Mouse (Mus musculus): ENCODE data around the gene Abl2. TPM values are rescaled to one million over a fixed set of nuclear protein-coding genes. Genes with fewer than 3 reads are reported as not detected.
"Not testable (repeated sequence)": the region's sequence is repeated elsewhere in the genome, so short reads cannot be mapped to it uniquely, and the experiment has no call there.

Gene Abl2
- polyA plus RNA-seq, 1 experiment from 2014 or later, result 6.6 TPM

GRCm38 (mm10) chr1:156644061-156644460 is 85.5 kb downstream of the Abl2 start:
- Histone ChIP-seq H3K4me1 (peaks cover 18% of the 10 kb centered on the region), H3K9me3 (no peaks in the 10 kb centered on the region), H3K4me2 (no peak overlapping the region), H3K27ac (no peak overlapping the region), H3K27me3 (no peaks in the 10 kb centered on the region), H3K36me3 (replicated peaks) (peaks cover 40% of the 10 kb centered on the region), H3K9ac (no peak overlapping the region), H3K4me3 (replicated peaks) (no peak overlapping the region)
- no peak for ATAC-seq (ENCODE audit: low FRiP score)
- 39% methylated on average over 10 of the region's 10 CpGs for WGBS

- peaks cover 18% of the 10 kb centered on the region for H3K4me1 ChIP-seq
- H3K9ac ChIP-seq, result no peak overlapping the region
- peaks cover 34% of the 10 kb centered on the region for H3K36me3 ChIP-seq (replicated peaks)
- no peak for ATAC-seq (ENCODE audit: low FRiP score)
- H3K4me3 ChIP-seq (replicated peaks), result no peak overlapping the region
- H3K4me2 ChIP-seq, result no peak overlapping the region
- H3K27ac ChIP-seq, result no peak overlapping the region
- 73% methylated on average over 13 of the region's 13 CpGs for WGBS
- H3K27me3 ChIP-seq, result no peaks in the 10 kb centered on the region
- no peaks in the 10 kb centered on the region for H3K9me3 ChIP-seq
Measured at GRCm38 (mm10) chr1:156644780-156645523, 86.4 kb downstream of the Abl2 start.

DNA sequence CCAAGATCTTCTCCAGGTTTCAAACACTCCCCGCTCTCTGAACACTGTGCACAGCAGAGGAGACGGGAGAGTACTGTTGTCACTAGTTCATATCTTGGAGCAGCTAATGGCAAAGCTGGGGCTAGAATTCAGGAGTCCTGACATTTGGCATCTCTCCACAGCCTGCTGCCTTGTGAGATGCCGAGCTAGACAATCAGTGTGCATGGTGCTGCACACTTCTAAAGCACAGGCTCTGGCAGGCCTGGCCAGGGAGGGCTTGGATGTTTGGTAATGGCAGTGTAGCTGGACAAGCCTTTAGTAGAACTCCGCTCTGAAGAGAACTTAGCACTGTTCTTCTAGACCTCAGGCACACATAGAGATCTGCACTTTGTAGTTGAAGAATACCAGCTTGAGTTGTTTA is 87.4 kb downstream of the Abl2 start:
- no peaks in the 10 kb centered on the region for H3K9me3 ChIP-seq
- H3K27ac ChIP-seq, result no peak overlapping the region
- H3K4me1 ChIP-seq, result peaks cover 18% of the 10 kb centered on the region
- 84% methylated on average over 4 of the region's 4 CpGs for WGBS
- peaks cover 23% of the 10 kb centered on the region for H3K36me3 ChIP-seq (replicated peaks)
- no peak overlapping the region for H3K9ac ChIP-seq
- H3K4me3 ChIP-seq (replicated peaks), result no peak overlapping the region
- no peaks in the 10 kb centered on the region for H3K27me3 ChIP-seq
- ATAC-seq (ENCODE audit: low FRiP score), result no peak
- H3K4me2 ChIP-seq, result no peak overlapping the region

DNA sequence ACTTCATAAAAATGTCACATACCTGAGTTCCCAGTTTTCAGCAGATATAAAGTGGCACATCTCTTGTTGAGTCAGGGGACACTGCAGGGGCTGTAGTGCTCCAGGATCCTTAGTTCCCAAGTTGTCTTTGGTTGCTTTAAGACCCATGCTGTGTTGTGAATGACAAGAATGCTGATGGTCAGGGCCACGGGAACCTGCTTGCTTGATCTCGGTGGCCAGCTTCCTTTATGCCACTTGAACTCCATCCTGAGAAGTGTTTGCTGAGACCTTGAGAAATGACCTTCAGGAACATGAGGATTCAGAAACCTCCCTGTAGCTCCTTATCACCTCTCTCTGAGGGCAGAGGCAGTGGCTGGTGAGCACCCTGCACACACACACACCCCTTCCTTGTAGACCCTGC is 90.1 kb downstream of the Abl2 start:
- no peak overlapping the region for H3K27ac ChIP-seq

GRCm38 (mm10) chr1:156650631-156651030 is 92.0 kb downstream of the Abl2 start:
- H3K27me3 ChIP-seq, result no peaks in the 10 kb centered on the region
- no peak overlapping the region for H3K4me2 ChIP-seq
- H3K4me1 ChIP-seq, result no peaks in the 10 kb centered on the region
- 84% methylated on average over 9 of the region's 9 CpGs for WGBS
- no peak overlapping the region for H3K4me3 ChIP-seq (replicated peaks)
- no peaks in the 10 kb centered on the region; the same call in 1 of the 2 replicates for H3K36me3 ChIP-seq (replicated peaks)
- H3K27ac ChIP-seq, result no peak overlapping the region
- ATAC-seq (ENCODE audit: low FRiP score), result no peak
- H3K9me3 ChIP-seq, result no peaks in the 10 kb centered on the region
- H3K9ac ChIP-seq, result no peak overlapping the region

More for the DNA sequence above, 90.1 kb downstream of the Abl2 start:
- WGBS, result 65% methylated on average over 2 of the region's 2 CpGs
- Histone ChIP-seq H3K9ac (no peak overlapping the region), H3K27me3 (no peaks in the 10 kb centered on the region), H3K4me1 (peaks cover 11% of the 10 kb centered on the region), H3K36me3 (replicated peaks) (no peaks in the 10 kb centered on the region; the same call in 1 of the 2 replicates), H3K4me2 (no peak overlapping the region), H3K9me3 (no peaks in the 10 kb centered on the region), H3K4me3 (replicated peaks) (no peak overlapping the region)
- no peak for ATAC-seq (ENCODE audit: low FRiP score)

DNA sequence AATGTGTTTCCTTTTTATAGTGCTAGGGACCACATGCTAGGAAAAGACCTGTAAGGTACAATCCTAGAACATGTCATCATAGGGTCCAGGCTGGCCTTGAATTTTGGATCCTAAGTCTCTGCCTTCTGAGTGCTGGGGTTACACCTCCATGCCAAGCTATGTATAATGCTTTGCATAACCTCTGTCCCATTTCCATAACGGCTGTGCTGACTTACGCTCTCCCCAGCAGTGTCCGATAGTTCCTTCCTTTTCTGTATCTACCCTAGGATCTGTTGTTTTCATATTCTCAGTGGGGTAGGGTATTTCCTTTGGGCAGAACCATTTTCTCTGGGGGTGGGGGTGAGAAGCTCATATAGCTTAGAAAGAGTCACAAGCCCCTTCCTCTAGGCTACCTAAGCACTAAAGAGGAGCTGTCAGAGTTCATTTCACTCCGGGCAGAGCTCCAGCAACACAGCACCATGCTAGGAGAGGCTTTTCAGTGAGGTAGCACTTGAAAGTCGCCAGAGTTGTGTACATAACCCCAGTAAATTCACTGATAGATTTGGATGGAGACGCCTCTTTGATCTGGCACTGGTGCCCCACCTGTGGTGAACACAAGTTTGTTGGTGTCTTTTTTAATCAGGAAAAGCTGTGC is 93.7 kb downstream of the Abl2 start:
- no peaks in the 10 kb centered on the region; the same call in 1 of the 2 replicates for H3K36me3 ChIP-seq (replicated peaks)
- no peak overlapping the region for H3K9ac ChIP-seq
- no peak for ATAC-seq (ENCODE audit: low FRiP score)
- no peak overlapping the region for H3K27ac ChIP-seq
- H3K4me3 ChIP-seq (replicated peaks), result no peak overlapping the region
- H3K27me3 ChIP-seq, result no peaks in the 10 kb centered on the region
- H3K9me3 ChIP-seq, result no peaks in the 10 kb centered on the region
- no peak overlapping the region for H3K4me2 ChIP-seq
- H3K4me1 ChIP-seq, result no peaks in the 10 kb centered on the region
- WGBS, result 79% methylated on average over 6 of the region's 6 CpGs

- 79% methylated on average over 13 of the region's 13 CpGs for WGBS
- Histone ChIP-seq H3K9me3 (no peaks in the 10 kb centered on the region), H3K27me3 (no peaks in the 10 kb centered on the region), H3K4me1 (no peaks in the 10 kb centered on the region), H3K9ac (no peak overlapping the region), H3K27ac (no peak overlapping the region), H3K4me3 (replicated peaks) (no peak overlapping the region), H3K4me2 (no peak overlapping the region), H3K36me3 (replicated peaks) (no peaks in the 10 kb centered on the region; the same call in 1 of the 2 replicates)
- ATAC-seq (ENCODE audit: low FRiP score), result no peak
Measured at GRCm38 (mm10) chr1:156654735-156655530, 96.3 kb downstream of the Abl2 start.

DNA sequence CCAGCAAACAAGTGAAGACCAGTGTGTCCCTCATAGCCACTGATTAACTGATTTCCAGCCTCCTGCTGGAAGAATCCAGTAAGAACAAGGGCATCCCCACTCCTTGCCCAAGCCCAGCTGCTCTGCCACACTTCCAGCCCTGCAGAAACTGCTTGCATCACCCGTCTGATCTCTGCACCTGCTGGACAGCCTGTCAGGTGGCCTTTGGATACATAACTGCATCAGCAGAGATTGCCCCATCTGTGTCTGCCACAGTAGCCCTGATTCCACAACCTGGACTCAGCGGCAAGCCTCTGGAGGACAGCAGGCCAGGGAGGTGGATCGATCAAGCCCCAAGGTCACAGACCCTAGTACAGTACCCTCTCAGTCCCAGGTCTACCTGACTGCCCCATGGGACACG is 98.9 kb downstream of the Abl2 start:
- 86% methylated on average over 4 of the region's 4 CpGs for WGBS
- H3K27ac ChIP-seq, result no peak overlapping the region
- no peaks in the 10 kb centered on the region for H3K27me3 ChIP-seq
- H3K9ac ChIP-seq, result no peak overlapping the region
- ATAC-seq (ENCODE audit: low FRiP score), result no peak
- H3K4me1 ChIP-seq, result no peaks in the 10 kb centered on the region
- H3K4me3 ChIP-seq (replicated peaks), result no peak overlapping the region
- no peaks in the 10 kb centered on the region for H3K9me3 ChIP-seq
- H3K4me2 ChIP-seq, result no peak overlapping the region
- no peaks in the 10 kb centered on the region; the same call in 1 of the 2 replicates for H3K36me3 ChIP-seq (replicated peaks)

- Histone ChIP-seq H3K9ac (no peak overlapping the region), H3K9me3 (no peaks in the 10 kb centered on the region), H3K27ac (no peak overlapping the region), H3K4me1 (no peaks in the 10 kb centered on the region), H3K36me3 (replicated peaks) (no peaks in the 10 kb centered on the region; the same call in 1 of the 2 replicates), H3K4me2 (no peak overlapping the region), H3K27me3 (no peaks in the 10 kb centered on the region), H3K4me3 (replicated peaks) (no peak overlapping the region)
- ATAC-seq (ENCODE audit: low FRiP score), result no peak
- WGBS, result 87% methylated on average over 5 of the region's 5 CpGs
Measured at GRCm38 (mm10) chr1:156658676-156659075, 100.1 kb downstream of the Abl2 start.

- no peak overlapping the region for H3K9ac ChIP-seq
- ATAC-seq (ENCODE audit: low FRiP score), result no peak
- no peaks in the 10 kb centered on the region for H3K36me3 ChIP-seq (replicated peaks)
- WGBS, result 90% methylated on average over 13 of the region's 13 CpGs
- no peak overlapping the region for H3K4me3 ChIP-seq (replicated peaks)
- H3K27me3 ChIP-seq, result no peaks in the 10 kb centered on the region
- H3K4me1 ChIP-seq, result no peaks in the 10 kb centered on the region
- no peak overlapping the region for H3K27ac ChIP-seq
- H3K4me2 ChIP-seq, result no peak overlapping the region
- H3K9me3 ChIP-seq, result no peaks in the 10 kb centered on the region
Measured at GRCm38 (mm10) chr1:156659906-156660659, 101.5 kb downstream of the Abl2 start.

GRCm38 (mm10) chr1:156660660-156661236 is 102.2 kb downstream of the Abl2 start:
- not testable (repeated sequence) for ATAC-seq (ENCODE audit: low FRiP score); H3K27ac ChIP-seq; H3K36me3 ChIP-seq (replicated peaks); H3K4me1 ChIP-seq; H3K9ac ChIP-seq; H3K27me3 ChIP-seq; H3K4me3 ChIP-seq (replicated peaks); H3K9me3 ChIP-seq; H3K4me2 ChIP-seq
- WGBS, result 69% methylated on average over 19 of the region's 21 CpGs
